Comparison of ENCODE assay signal across 9 mouse cellular contexts in genomic region chr8:106854534-106855241, GRCm38 (mm10). TPM values are rescaled to one million over a fixed set of nuclear protein-coding genes. Genes with fewer than 3 reads are reported as not detected.
DNase-seq lines count a peak whose midpoint lies in the region; ATAC-seq lines count a peak whose summit lies in the region.
"Had no signal": no experiment of that assay in that cellular context is flagged by ENCODE, and none has a peak within 500 bp of the region (broad histone marks: within the 10 kb centered on the region; RNA-seq: fewer than 3 reads in every experiment).

No protein-coding gene starts in this region.

- peak; percentile 50 for ATAC-seq in frontal cortex, adult (ENCODE audit: low TSS enrichment)
- no peak for ATAC-seq in neural tube, embryonic 13.5 days (ENCODE audit: low read depth)
- ATAC-seq in neural tube, embryonic 15.5 days (ENCODE audit: low FRiP score), result no peak

- no peaks in the 10 kb centered on the region for H3K27me3 ChIP-seq in neural tube, embryonic 13.5 days
- no peaks in the 10 kb centered on the region for H3K27me3 ChIP-seq in neural tube, embryonic 15.5 days (replicated peaks)

- H3K9ac ChIP-seq in neural tube, embryonic 13.5 days, result 0 out of 2 replicates have a peak overlapping the region, but pooled peaks have one; percentile 17
- H3K9ac ChIP-seq in neural tube, embryonic 15.5 days (replicated peaks), result no peak overlapping the region

- no peak overlapping the region for H3K27ac ChIP-seq in neural tube, embryonic 13.5 days (replicated peaks)
- H3K27ac ChIP-seq in neural tube, embryonic 15.5 days (replicated peaks), result no peak overlapping the region

- no peaks in the 10 kb centered on the region for H3K9me3 ChIP-seq in neural tube, embryonic 13.5 days
- H3K9me3 ChIP-seq in neural tube, embryonic 15.5 days (replicated peaks), result no peaks in the 10 kb centered on the region

- no peaks in the 10 kb centered on the region for H3K4me1 ChIP-seq in neural tube, embryonic 13.5 days (replicated peaks)
- H3K4me1 ChIP-seq in neural tube, embryonic 15.5 days, result no peaks in the 10 kb centered on the region

- 45% methylated on average over 8 of the region's 8 CpGs for WGBS in neural tube, embryonic 13.5 days
- WGBS in neural tube, embryonic 15.5 days, result 53% methylated on average over 8 of the region's 8 CpGs

- H3K4me3 ChIP-seq in neural tube, embryonic 13.5 days, result no peak overlapping the region
- no peak overlapping the region for H3K4me3 ChIP-seq in neural tube, embryonic 15.5 days (replicated peaks)
- H3K4me3 ChIP-seq: myocyte had no signal

- H3K36me3 ChIP-seq in neural tube, embryonic 13.5 days, result no peaks in the 10 kb centered on the region
- no peaks in the 10 kb centered on the region for H3K36me3 ChIP-seq in neural tube, embryonic 15.5 days

- no peak overlapping the region for H3K4me2 ChIP-seq in neural tube, embryonic 13.5 days
- H3K4me2 ChIP-seq in neural tube, embryonic 15.5 days, result no peak overlapping the region

- DNase-seq in frontal cortex, adult 2 months (ENCODE audit: extremely low spot score in 1 of 2, low spot score in 1 of 2), result no peak
- DNase-seq in kidney, postnatal 10 days, result peak; percentile 27
- DNase-seq in right cerebral cortex, adult 18-20 months, result no peak
- DNase-seq in testis, postnatal 10 days (ENCODE audit: low spot score), result no peak
- no peak for DNase-seq in spleen, postnatal 14 days (ENCODE audit: low spot score in 2 of 2)

RNA-seq across cellular contexts. Expression of gene Has3, which starts 15.4 kb away (rescaled TPM):
- 0.78 and 0.90 TPM in 2 replicates for polyA plus RNA-seq in frontal cortex, adult 2 months (2012; rRNA removed)
- 0.47 and 0.74 TPM in 2 replicates for polyA plus RNA-seq in neural tube, embryonic 13.5 days (2015; fragmentation: Nextera tagmentation; extraction: Ambion mirVana)
- polyA plus RNA-seq in neural tube, embryonic 15.5 days (2015; fragmentation: Nextera tagmentation; extraction: Ambion mirVana), result 1.6 and 2.2 TPM in 2 replicates

RNA-seq across cellular contexts. Expression of gene Utp4, which starts 38.7 kb away (rescaled TPM):
- 27.4 and 28.9 TPM in 2 replicates for polyA plus RNA-seq in frontal cortex, adult 2 months (2012; rRNA removed)
- 42.2 and 46.9 TPM in 2 replicates for polyA plus RNA-seq in neural tube, embryonic 13.5 days (2015; fragmentation: Nextera tagmentation; extraction: Ambion mirVana)
- 41.7 and 49.8 TPM in 2 replicates for polyA plus RNA-seq in neural tube, embryonic 15.5 days (2015; fragmentation: Nextera tagmentation; extraction: Ambion mirVana)
